Mouse (Mus musculus) embryo, embryonic 11 days (tissue): Measurements from ENCODE around the gene Sgpp2.

ENCODE experiments used
- DNase-seq: peaks from one replicate; pipeline ENCODE4 v3.0.0-alpha.2; 2015

Sgpp2 gene

DNA sequence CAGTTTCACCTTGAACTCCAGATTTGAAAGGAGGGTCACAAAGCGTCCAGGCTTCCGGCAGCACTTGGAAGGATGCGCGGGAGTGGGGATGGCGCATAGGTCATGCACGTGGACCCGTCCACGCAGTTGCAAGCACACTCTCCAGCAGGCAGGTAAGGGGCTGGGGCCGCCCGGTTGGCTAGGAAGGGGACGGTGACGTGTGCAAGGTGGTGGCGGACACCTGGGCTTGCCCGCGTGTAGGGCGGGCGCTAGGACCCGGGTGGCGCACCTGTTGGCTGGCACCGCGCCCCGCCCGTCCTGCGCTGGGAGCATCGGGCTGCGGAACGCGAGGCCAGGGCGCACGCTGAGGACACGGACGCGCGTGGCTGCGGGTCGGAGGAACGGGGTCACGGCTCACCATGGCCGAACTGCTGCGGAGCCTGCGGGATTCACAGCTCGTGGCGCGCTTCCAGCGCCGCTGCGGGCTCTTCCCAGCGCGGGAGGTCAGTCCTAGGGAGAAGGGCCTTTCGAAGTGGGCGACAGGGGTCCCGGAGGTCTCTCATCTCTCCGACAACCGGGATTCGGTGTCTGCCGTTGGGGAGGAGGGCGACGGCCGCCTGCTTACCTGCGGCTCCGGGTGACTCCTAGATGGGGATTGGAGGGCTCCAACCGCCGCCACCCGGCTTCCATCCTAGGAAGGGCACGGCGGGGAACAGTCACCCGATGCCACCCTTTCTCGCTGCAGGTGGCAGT lies at the start of gene Sgpp2:
Gene Sgpp2, plus strand, starts transcription at position 325 of the 732 bp plus-strand sequence.
- DNase-seq: peak; percentile 40

DNA sequence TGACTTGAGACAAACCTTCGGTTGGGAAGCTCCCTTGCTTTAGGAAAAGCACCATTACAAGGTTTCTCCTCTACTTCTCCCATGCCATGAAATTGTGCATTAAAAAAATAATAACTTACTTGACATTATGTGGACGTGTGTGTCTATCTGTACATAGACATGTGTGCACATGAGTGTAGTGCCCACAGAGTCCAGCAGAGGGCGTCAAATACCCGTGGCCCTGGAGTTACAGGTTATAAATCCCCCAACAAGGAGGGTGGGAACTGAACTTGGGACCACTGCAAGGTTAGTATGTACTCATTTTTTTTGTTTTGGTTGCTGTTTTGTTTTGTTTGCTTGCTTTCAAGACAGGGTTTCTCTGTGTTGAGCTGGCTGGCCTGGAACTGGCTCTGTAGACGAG lies 42.6 kb upstream of the Sgpp2 start:
- DNase-seq: no peak

DNA sequence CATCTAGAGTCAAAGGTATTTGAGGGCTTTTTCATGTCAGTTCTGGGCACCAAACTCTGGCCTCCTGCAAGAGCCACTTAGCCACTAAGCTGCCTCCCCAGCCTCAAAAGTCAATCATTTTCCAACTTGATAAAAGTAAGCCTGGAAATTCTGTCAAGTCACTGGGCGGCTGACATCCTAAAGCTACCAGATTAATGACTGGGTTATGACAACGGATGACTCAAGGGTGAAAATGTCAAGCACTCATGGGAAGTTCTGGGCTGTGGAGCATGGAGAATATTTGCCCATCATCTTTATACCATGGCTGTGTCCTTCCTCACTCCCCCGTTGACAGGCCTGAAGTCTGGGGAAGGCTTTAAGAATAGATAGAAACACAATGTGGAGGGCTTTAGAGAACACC lies 37.2 kb upstream of the Sgpp2 start:
- no peak for DNase-seq

DNA sequence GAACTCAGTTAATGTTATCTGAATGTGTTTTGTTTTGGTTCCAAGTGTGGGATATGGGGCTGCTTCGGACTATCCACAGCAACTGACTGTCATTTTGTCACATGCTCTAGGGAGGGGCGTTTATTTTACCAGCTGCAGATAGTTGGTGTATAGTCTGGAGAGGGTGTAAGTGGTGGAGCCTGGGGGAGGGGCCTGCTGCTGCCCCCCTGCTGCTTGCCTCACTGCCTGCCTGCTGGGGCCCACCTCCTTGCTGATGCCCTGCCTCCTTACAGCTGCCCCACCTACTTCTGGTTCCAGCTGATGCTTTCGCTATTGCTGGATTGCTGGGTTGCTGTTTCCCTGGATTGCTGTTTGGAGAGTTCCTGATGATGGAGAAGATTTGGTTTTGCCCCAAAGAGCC lies 31.0 kb upstream of the Sgpp2 start:
- no peak for DNase-seq

DNA sequence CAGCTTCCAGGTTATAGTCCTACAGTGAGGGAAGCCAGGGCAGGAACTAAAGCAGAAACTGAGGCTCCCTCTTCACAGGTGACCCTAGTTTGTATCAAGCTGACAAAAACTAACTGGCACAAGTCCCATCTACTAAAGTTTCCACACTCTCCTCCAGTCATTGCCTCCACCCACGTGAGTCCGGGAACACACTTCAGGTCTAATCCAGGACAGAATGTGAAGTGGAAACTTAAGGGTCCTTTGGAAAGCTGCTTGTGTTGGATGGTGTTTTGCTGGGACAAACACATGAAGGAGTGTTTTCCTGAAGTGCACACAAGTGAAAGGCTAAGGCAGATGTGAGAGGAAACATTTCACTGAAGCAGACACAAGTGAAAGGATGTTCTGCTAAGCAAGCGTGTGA lies 17.7 kb upstream of the Sgpp2 start:
- DNase-seq: no peak

DNA sequence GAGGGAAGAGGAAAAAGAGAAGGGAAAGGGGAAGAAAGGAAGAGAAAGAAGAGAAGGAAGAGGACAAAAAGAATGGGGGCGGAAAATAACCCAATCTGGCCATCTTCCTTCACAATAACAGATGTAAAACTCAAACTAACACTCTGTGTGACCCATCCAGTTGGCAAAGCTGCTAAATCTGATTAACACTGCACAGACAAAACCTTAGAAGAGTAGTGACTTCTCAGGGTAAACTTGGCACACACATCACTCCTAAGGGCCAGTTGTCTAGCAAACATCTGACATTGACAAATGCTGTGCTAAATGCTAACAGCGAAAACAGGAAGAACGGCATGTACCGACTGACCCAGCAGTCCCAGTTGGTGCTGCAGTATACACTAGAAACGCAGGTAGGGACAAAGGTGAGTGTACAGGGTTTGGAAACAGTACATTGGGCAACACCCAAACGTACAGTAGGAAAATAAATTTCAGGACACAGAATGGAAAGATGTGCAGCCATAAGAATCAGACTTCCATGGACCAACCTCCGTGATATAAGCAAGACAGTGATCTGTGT lies 10.4 kb upstream of the Sgpp2 start:
- no peak for DNase-seq

DNA sequence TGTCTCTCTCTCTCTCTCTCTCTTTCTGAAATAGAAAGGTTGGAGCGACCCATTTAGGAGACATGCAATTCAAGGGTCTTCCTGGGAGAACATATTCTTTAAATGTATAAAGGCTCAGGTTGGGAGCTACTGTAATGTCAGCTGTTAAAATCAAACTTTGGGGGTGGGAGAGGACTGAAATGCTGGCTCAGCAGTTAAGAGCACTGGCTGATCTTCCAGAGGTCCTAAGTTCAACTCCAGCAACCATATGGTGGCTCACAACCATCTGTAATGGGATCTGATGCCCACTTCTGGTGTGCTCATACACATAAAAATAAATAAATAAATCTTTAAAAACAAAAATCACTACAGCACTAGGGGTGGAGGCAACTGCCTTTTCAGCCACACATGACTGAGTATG lies 1.5 kb upstream of the Sgpp2 start:
- no peak for DNase-seq

DNA sequence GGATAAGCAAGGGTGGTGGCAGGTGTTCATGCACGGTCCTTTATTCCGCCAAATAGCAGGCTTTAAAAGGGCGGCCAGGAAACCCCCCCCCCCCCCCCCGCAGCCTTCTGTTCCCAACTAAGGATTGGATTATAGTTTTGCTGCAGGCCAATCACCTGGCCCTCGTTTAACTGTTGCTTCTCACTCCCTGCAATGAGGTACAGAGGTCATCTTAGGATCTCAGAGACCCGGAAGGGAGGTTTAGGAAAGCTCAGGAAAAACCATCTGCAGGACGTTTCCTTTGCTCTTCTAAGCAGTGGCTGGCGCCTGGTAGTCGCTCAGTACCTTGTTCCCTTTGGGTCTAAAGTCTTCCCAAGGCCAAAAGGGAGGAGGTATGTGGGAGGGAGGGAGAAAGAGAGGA lies 865 bp upstream of the Sgpp2 start:
- DNase-seq: peak; percentile 49

DNA sequence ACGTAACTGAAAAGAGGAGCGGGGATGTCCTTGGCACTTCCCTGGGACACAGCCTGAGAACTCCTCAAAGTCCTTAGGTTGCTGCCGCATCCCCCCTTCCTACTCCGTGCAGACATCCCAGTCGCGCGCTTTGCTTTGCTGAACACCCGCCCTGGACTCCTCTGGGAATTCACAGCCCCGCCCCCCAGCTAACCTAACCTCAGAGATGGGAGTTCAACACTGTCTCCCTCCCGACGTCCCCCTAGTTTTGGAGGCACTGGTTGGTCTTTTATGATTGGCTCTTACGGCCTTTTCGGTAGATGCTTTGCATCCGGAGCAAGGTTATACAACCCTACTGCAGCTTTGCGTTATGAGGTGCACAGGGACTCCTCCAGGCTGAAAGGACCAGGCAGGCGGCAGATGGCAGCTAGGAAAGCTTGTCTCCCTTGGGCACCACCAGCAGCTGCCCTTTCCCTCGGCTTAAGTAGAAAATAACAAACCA lies 756 bp downstream of the Sgpp2 start:
- DNase-seq: peak; percentile 71

DNA sequence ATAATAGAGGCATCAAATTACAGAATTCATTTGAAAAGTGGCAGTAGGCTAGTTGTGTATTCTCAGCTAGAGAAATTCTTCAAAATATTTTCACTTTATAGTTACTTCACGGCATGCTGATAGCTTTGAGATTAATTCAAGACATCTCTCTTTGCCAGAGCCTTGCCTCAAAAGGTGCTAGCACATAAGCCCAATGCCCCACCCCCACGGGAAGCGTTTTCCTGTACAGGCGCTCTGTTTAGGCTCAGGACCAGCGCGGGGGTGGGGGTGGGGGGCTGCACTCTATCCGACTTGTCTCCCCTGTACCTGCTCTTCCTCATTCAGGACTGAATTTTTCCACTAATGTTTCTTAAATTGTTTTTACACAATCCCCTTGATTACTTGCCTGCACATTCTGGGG lies 1.3 kb downstream of the Sgpp2 start:
- peak; percentile 48 for DNase-seq

DNA sequence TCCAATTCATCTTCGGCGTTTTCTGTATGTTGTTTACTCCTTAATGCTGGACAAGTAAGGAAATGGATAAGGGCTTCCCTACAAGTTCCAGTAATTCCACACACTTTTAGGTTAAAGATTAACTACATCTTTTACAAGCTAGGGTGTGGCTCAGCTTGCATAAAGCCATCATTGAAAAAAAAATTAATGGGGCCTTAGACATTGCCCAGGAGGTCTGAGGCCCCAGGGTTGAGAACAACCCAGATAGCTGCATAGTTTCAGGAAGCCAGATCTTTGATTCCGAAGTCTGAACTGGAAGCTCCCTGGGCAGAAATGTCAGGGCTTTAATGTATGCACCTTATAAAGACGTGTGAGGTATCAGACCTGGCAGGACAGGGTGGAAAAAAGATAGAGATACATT lies 2.8 kb downstream of the Sgpp2 start:
- DNase-seq: no peak

DNA sequence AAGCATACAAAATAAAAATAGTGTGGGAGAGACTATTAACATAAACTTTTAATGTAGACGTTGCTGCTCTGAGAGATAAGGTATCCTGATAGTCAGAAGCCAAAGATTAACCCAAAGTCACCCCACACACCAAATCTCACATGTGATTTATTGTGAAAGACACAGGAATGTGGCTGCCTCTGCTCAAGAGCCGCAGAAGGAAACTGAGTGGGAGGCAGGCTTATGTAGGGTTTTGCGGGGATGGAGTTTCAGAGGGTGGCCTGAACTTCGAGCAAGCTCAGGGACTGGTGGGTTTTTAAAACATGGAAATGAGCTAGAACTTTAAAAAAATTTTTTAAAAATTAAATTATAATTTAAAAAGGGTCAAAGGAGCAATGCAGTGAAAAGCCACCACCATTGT lies 3.8 kb downstream of the Sgpp2 start:
- no peak for DNase-seq

DNA sequence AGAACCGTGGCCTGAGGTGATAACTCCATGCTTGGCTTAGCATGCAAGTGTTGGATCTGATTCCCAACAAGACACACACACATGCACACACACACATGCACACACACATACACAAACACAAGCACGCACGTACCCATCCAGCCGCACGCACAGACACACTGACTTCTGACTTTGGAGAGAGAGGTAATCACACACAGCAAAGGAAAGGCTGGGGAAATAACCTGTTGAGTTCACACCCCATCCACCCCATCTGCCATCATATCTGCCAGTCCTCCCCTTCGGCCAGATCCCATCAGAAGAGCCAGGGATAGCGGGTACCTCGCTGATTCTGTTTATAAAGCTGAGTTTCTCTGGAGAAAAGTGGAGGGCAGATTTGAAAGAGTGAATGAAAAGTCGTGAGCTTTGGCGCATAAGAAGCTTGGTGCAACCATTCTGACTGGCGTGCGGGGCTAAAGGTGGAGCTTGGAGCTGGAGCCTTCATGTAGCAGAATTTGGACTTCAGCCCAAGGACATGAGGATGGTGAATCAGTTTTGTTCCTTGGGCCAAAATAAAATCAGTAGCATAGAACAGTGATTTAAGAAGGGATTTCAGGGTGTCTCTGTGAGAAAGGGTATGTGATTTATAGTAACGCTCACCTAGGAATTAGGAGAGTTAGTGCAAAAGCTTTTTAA lies 8.1 kb downstream of the Sgpp2 start:
- no peak for DNase-seq

DNA sequence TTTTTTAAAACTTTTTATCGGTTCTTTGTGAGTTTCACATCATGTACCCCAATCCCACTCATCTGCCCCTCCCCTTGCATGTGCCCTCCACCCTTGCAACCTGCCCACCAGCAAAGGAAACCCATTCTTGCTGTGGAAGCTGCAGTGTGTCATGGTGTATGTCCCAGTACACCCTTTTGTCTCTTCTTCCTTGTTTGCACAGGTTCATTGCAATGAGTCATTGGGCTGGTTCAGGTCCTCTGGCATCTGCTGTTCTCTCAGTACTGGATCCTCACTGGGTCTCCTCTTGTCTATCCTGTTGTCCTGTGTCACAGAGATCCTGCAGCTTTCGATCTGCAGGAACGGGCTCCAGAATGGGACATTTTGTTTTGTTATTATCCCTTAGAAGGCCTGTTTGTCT lies 10.1 kb downstream of the Sgpp2 start:
- no peak for DNase-seq

DNA sequence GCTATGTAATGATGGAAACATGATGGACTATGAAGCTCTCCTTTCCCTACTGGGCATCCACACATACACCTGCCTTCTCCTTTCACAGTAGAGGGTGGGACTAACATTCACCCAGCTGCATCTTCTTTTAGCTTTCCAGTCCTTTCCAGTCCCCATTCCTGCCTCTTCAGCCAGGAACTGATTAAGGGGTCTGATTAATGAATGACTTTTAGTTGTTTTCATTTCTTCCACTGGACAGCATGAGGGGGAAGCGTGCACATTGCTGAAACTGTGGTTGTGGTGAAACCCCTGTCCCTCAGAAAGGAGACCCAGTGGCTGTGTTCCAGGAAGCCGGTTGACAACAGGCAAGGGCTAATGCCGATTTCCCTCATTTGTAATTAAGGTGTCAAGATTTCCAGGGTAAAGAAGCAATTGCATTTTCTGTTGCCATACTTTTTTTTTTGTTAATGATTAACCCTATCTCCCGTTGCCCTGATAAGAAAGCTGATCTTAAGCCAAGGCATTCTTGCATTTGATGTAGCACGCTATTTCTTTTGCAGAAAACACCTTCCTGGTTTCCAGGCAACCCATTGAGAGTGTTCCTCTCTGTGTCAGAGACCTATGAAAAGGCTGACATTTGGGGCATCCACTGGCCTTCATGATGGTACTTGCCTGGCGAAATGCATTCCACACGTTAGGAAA lies 12.1 kb downstream of the Sgpp2 start:
- DNase-seq: no peak

DNA sequence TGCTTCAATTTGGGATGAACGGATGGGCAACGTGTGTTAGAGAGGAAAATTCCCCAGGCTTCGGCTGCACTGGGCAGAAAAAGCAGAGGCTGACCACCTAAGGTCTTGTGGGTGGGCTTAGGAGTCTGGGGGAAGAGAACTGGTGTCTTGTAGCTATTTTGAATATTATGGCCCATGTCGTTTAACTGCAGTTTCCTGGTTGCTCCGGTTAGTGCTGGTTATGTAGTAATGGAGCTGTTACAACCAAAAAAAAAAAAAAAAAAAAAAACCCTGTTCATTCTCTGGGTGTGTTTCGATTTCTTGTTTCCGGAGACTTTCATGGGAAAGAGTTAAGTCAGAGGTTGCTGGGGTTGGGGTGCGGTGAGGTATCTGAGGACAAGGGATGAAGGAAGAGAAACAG lies 12.7 kb downstream of the Sgpp2 start:
- no peak for DNase-seq

DNA sequence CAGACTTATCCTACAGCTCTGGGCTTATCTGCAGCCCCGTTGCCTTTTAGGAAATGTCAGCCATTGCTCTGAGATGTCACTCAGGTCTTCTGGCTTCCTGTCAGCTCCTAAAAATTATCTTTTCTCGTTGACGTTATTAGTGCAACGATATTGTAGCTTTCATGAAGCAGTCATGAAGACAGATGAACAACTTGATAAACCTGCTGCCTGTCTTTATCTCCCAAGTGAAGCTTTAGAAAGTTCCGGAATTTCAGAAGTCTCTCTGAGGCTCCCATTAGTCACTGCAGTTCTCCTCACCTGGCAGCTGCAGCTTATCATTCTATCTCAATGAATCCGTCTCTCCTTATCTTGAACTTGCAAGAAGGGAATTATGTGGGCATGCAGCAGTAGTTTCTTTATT lies 13.9 kb downstream of the Sgpp2 start:
- no peak for DNase-seq

DNA sequence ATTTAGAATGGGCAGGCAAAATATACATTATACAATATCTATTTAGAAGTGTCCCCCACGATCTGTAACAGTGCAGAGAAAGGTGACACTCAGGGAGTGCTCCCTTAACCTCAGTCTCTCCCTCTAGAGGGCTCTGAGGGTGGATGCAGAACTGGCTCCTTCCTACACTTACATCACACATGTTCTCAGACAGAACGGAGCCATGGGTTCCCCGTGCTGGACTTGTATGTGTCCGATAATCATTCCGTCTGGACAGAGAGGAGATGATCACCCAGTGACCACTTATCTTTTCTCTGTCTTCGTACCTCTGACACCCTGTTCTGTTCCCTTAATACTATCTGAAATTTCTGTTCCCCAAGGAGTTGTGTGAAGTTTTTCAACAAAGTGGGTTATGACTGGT lies 15.7 kb downstream of the Sgpp2 start:
- no peak for DNase-seq

DNA sequence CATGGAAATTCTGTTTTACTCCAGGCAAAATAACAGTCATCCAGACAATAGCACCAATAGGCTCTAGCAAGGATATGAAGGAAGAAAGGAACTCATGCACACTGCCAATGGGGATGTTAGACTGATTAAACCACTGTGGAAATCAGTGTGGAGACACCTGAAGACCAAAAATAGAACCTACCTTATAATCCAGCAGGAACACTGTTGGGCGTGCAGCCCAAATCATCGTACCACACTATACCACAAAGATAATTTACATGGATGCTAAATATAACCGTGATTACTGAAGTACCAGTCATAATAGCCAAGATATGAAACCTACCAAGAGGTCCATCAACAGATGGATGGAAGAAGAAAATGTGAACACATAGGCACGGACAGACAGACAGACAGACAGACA lies 18.5 kb downstream of the Sgpp2 start:
- no peak for DNase-seq

DNA sequence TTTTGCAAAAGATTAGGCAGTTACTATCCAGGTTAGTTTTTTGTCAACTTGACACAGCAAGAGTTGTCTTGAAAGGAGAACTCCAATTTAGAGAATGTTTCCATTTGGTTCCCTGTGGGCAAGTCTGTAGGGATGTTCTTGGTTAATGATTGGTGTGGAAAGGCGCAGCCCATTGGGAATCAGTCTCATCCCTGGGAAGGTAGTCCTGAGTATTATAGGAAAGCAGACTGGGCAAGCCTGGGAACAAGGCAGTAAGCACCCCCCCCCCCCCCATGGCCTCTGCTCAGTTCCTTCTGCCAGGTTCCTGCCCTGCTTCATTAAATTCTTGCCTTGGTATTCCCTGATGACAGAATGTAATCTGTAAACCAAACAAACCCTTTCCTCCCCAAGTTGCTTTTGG lies 19.7 kb downstream of the Sgpp2 start:
- no peak for DNase-seq

DNA sequence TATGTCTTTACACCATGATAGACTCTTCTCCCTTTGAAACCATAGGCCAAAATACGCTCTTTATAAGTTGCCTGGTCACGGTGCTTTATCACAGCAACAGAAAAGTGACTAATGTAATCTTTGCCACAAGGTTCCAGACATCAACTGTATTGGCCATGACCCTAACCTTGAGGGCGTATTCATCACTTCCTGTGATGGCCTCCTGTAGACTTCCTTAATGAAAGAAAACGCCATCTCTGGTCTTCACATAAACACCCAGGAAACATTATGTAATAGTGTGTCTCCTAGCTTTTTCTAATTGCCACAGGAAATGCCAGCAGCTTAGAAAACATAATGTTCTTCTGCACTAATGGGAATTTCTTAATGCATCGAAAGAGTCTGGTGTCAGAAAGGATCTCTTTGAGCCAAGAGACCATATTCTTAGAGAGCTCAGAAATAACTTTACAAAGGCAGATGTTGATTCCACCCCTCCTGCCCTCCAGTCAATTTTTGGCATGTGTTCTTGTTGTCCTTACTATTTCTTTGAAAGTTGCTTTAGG lies 20.5 kb downstream of the Sgpp2 start:
- no peak for DNase-seq

DNA sequence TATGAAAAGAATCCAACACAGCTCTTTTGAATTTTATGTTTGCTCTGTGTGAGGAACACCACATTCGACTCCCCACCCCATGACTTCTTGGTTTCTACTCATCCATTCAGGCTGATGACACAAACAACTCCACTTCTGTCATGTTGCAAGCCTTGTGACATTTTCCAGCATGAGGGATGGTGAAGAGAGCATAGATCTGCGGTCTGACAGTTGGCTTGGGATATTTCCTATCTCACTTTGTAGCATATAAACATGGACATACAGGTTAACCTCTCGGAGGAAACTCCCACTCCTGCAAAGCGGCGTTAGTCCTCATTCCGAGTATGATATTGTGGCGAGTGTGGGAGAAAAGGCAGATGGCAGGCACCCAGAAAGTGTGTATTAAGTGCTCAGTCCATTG lies 27.6 kb downstream of the Sgpp2 start:
- no peak for DNase-seq

DNA sequence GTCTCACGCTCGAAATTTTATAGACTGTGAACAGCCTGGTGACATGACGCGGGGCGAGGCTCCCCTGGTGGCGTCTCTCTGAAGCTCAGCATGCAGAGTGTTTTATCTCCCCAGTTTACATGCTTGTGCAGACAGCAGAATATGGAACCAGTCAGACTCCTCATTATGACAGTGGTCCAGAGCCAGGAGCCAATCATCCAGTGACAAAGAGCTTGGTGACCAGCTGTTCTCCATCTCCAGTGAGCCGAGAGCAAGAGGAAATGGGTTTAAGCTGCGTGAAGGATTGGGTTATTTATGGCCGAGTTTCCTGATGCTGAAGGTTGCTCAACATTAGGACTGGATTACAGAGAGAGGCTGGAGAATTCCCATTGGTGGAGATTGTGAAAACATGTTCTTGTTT lies 28.1 kb downstream of the Sgpp2 start:
- DNase-seq: peak; percentile 61

DNA sequence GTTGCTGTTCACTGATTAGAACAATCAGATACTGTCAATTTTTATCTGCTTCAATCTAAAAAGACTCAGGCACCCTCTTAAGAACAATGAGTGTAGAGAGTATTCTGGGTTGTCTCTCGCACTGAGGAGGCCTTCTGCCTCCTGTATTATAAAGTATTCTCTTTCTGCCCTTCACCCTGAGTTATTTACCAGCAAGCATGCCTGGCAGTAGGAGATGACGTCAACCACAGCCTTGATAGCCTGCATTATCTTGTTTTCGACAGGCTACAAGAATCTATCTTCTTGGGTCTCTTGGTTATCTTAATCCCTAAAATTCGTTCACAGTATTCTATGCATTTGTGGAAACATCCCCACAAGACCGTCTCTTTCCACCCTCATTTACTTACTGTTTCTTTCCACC lies 29.8 kb downstream of the Sgpp2 start:
- DNase-seq: no peak
